Mouse (Mus musculus) neural tube, embryonic 14.5 days (tissue): ENCODE measurements around the gene BC004004. TPM values are rescaled to one million over a fixed set of nuclear protein-coding genes. Genes with fewer than 3 reads are reported as not detected.

Source experiments
- ATAC-seq: fragments of 200-750 bp; cut with Nextera tagmentation; 2 replicates; pipeline ENCODE4 v1.8.0; 2017; ENCODE audit warnings: low read depth, mild to moderate bottlenecking, moderate TSS enrichment, moderate library complexity
- H3K27ac ChIP-seq: fragments of 300-500 bp; sonication (generic); 2 replicates; pipeline ENCODE4 v1.5.1; 2014; ENCODE audit warnings: low read depth, mild to moderate bottlenecking, control low read depth, low read length, moderate library complexity, mixed read lengths
- H3K27me3 ChIP-seq: fragments of 300-500 bp; sonication (generic); 2 replicates; pipeline ENCODE4 v1.6.1; 2014; ENCODE audit warnings: low read length; ENCODE audit not compliant: control insufficient read depth, insufficient read depth
- H3K36me3 ChIP-seq: fragments of 300-500 bp; sonication (generic); 2 replicates; pipeline ENCODE4 v1.6.1; 2014; ENCODE audit warnings: low read length, mixed read lengths; ENCODE audit not compliant: control insufficient read depth, insufficient read depth
- H3K4me1 ChIP-seq: fragments of 300-500 bp; sonication (generic); 2 replicates; pipeline ENCODE4 v1.6.1; 2014; ENCODE audit warnings: low read length; ENCODE audit not compliant: control insufficient read depth, insufficient read depth
- H3K4me2 ChIP-seq: fragments of 300-500 bp; sonication (generic); 2 replicates; pipeline ENCODE4 v1.6.1; 2014; ENCODE audit warnings: mild to moderate bottlenecking, low read depth, low read length, control low read depth
- H3K4me3 ChIP-seq: fragments of 300-500 bp; sonication (generic); 2 replicates; pipeline ENCODE4 v1.5.1; 2014; ENCODE audit warnings: low read depth, low read length, control low read depth, mixed read lengths
- H3K9ac ChIP-seq: fragments of 300-500 bp; sonication (generic); replicated peaks from 2 replicates; pipeline ENCODE4 v1.6.1; 2014; ENCODE audit warnings: low read depth, mild to moderate bottlenecking, control low read depth, low read length, mixed read lengths
- H3K9me3 ChIP-seq: fragments of 300-500 bp; sonication (generic); 2 replicates; pipeline ENCODE4 v1.6.1; 2016; ENCODE audit warnings: low read length; ENCODE audit not compliant: control insufficient read depth
- WGBS: fragments of 180-500 bp; shearing (Covaris S2); extraction: QIAGEN DNeasy Blood & Tissue Kit; methylation state at CpG from one replicate; pipeline ENCODE4 v1.1.7; 2014; 5-methylcytosine and 5-hydroxymethylcytosine counted together
- polyA plus RNA-seq: library from polyadenylated mRNA; unstranded; fragments of >200 nt; fragmentation: Nextera tagmentation; extraction: Ambion mirVana; gene quantifications from 2 replicates; pipeline ENCODE4 v1.2.1, GENCODE M21; 2014

Gene BC004004
- polyA plus RNA-seq, 1 experiment from 2014 or later: 133 TPM

DNA sequence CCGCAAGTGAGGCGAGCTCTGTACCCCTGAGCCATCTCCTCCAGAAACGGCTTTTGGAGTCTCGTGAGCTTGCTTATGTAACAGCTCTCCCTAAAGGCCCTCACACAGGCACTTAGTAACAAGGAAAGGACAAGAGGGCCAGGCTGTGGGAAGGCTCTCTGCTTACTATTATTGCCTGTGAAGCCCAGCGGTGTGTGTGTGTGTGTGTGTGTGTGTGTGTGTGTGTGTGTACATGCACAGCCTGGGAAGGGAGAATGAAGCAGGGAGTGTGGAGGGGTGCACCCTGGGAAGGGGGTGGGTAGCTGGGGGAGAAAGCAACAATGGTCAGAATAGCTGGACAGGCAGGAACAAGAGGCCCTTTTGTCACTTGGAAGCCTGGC, 86.9 kb downstream of the BC004004 start:
- Histone ChIP-seq H3K4me1 (peaks cover 18% of the 10 kb centered on the region; the same call in 1 of the 2 replicates), H3K9ac (peak overlapping the region; percentile 35; the same call in 1 of the 2 replicates), H3K4me3 (no peak overlapping the region), H3K27ac (peak overlapping the region; percentile 95), H3K4me2 (no peak overlapping the region), H3K9me3 (no peaks in the 10 kb centered on the region), H3K36me3 (no peaks in the 10 kb centered on the region), H3K27me3 (no peaks in the 10 kb centered on the region)
- 7% methylated on average over 5 of the region's 5 CpGs for WGBS
- ATAC-seq: peak; percentile 59

DNA sequence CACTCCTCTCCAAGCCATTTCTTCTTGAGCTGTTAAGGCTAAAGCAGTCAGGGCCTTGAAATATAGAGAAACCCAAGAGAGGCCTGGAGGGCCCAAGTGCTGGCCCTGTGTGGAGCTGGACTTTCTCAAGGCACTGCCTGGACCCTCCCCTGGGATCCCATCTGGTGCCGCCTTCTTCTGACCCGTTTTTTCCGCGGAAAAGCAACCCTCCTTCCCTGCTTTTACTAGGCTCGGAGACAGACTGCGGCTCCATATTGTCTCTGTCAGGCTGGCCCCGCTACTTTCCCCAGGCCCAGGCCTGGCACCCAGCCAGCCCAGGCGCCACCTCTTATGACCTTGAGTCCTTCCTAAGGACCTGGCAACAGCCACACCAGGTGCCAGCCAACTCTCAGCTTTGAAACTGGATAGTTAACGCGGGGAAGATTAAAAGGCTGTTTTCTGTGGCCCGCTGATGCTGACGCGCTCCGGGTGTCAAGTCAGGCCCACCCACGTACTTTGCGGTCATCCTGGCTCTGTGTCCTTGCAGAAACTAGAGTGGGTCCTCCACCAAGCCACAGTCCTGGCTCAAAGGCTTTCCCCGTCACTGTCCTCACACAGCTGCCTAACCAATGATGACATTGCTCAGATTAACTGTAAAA, 87.4 kb downstream of the BC004004 start:
- Histone ChIP-seq H3K9me3 (no peaks in the 10 kb centered on the region), H3K27me3 (no peaks in the 10 kb centered on the region), H3K9ac (peak overlapping the region; percentile 35), H3K36me3 (no peaks in the 10 kb centered on the region), H3K4me1 (peaks cover 18% of the 10 kb centered on the region; the same call in 1 of the 2 replicates), H3K4me3 (peak overlapping the region; percentile 22; the same call in 1 of the 2 replicates), H3K4me2 (peak overlapping the region; percentile 46), H3K27ac (peak overlapping the region; percentile 95)
- WGBS: 7% methylated on average over 17 of the region's 17 CpGs
- peak; percentile 52; the same call in 1 of the 2 replicates for ATAC-seq

DNA sequence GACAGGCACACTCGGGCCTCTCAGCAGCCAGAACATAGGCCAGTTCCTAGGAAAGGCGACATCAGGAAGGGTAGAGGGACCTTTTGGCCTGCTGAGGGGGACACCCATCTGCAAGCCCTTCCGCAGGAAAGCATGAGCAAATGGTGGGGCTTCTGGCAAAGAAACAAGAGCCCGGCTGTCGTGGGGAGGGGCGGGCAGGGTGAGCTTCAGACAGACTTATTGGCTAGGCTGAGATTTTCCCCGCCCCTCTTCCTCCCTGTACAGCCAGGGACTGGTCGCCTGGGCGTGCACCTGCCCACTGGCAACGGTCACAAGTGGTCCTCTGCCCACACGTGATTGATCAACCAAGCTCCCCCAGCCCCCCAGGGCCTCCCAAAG, 87.9 kb downstream of the BC004004 start:
- H3K4me3 ChIP-seq: peak overlapping the region; percentile 22
- peak overlapping the region; percentile 46 for H3K4me2 ChIP-seq
- peak; percentile 97 for ATAC-seq
- 1% methylated on average over 9 of the region's 11 CpGs for WGBS
- peak overlapping the region; percentile 95 for H3K27ac ChIP-seq
- H3K9me3 ChIP-seq: no peaks in the 10 kb centered on the region
- peaks cover 18% of the 10 kb centered on the region; the same call in 1 of the 2 replicates for H3K4me1 ChIP-seq
- H3K36me3 ChIP-seq: no peaks in the 10 kb centered on the region
- no peaks in the 10 kb centered on the region for H3K27me3 ChIP-seq
- H3K9ac ChIP-seq: peak overlapping the region; percentile 35

DNA sequence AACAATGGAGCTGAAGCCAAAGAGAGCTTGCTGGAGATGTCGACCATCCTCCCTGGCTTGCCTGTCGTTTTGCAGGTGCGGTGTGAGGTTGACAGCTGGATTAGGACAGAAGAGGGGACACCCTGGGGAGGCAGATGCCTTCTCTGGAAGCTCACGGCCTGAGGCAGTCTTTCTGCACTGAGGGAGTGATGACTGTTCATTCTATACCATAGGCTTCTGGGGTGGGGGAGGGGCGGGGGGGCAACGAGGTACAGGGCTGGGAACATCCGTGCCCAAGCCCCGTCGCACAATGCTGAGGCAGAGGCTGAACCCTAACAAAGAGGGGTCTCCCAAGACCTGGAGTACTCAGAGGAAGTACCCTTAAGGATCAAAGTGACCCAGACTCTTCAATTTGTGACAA, 88.3 kb downstream of the BC004004 start:
- H3K9me3 ChIP-seq: no peaks in the 10 kb centered on the region
- ATAC-seq: peak; percentile 53
- peak overlapping the region; percentile 35 for H3K9ac ChIP-seq
- H3K27ac ChIP-seq: peak overlapping the region; percentile 95
- H3K4me1 ChIP-seq: peaks cover 18% of the 10 kb centered on the region; the same call in 1 of the 2 replicates
- WGBS: 2% methylated on average over 9 of the region's 9 CpGs
- H3K36me3 ChIP-seq: no peaks in the 10 kb centered on the region
- H3K4me3 ChIP-seq: peak overlapping the region; percentile 22
- H3K27me3 ChIP-seq: no peaks in the 10 kb centered on the region
- peak overlapping the region; percentile 46 for H3K4me2 ChIP-seq

DNA sequence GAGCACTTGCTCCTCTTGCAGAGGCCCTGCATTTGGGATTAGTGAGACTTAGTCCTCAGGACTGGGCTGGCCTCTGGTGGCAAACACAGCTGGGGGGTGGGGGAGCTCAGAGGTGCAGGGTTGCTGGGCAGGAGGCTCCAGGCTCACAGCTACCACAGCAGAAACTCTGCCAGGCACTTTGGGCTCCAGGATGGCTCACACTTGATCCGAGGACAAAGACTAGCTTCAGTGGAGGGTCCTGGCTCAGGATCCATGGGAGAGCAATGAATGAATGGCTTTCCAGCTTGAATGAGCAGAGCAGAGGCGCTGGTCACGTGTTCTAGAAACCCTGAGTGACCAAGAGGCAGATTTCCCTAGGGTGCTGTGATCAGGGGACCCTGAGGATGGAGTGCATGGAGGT, 90.3 kb downstream of the BC004004 start:
- H3K4me1 ChIP-seq: peaks cover 18% of the 10 kb centered on the region; the same call in 1 of the 2 replicates
- 75% methylated on average over 3 of the region's 3 CpGs for WGBS
- no peak for ATAC-seq
- no peaks in the 10 kb centered on the region for H3K9me3 ChIP-seq
- H3K27ac ChIP-seq: no peak overlapping the region
- H3K36me3 ChIP-seq: no peaks in the 10 kb centered on the region
- H3K4me2 ChIP-seq: no peak overlapping the region
- no peak overlapping the region for H3K9ac ChIP-seq
- H3K27me3 ChIP-seq: no peaks in the 10 kb centered on the region
- no peak overlapping the region for H3K4me3 ChIP-seq

DNA sequence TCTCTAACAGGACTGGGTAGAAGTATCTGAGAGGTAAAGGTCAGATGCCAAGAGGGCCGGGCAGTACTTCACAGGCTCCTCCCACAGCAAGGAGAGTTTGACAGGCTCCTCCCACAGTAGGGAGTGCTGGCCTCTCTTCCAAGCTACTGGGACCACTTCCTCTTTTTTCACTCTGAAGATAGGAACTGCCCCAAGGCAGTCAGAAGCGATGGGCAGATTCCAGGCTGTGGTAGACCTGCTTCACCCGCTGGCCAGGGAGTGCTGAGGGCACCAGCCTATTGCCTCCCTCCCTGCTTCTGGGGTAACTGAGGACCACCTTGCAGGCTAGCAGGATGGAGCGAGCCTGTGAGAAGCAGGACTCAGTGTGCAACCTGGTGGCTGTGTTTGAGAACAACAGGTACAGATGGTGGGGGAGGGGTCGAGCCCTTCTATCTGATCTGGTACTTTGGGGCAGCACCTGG, 92.2 kb downstream of the BC004004 start, which contains the start of gene Fgd2:
Fgd2 (plus strand) TSS at position 154 of the 461 bp plus-strand sequence.
- no peaks in the 10 kb centered on the region for H3K27me3 ChIP-seq
- no peak for ATAC-seq
- no peaks in the 10 kb centered on the region for H3K36me3 ChIP-seq
- H3K27ac ChIP-seq: no peak within 1 kb of the TSS
- H3K9me3 ChIP-seq: no peaks in the 10 kb centered on the region
- H3K4me3 ChIP-seq: no peak within 1 kb of the TSS
- H3K9ac ChIP-seq: no peak within 1 kb of the TSS
- 22% methylated on average over 5 of the region's 5 CpGs for WGBS
- no peak within 1 kb of the TSS for H3K4me2 ChIP-seq
- peaks cover 11% of the 10 kb centered on the region; the same call in 1 of the 2 replicates for H3K4me1 ChIP-seq

DNA sequence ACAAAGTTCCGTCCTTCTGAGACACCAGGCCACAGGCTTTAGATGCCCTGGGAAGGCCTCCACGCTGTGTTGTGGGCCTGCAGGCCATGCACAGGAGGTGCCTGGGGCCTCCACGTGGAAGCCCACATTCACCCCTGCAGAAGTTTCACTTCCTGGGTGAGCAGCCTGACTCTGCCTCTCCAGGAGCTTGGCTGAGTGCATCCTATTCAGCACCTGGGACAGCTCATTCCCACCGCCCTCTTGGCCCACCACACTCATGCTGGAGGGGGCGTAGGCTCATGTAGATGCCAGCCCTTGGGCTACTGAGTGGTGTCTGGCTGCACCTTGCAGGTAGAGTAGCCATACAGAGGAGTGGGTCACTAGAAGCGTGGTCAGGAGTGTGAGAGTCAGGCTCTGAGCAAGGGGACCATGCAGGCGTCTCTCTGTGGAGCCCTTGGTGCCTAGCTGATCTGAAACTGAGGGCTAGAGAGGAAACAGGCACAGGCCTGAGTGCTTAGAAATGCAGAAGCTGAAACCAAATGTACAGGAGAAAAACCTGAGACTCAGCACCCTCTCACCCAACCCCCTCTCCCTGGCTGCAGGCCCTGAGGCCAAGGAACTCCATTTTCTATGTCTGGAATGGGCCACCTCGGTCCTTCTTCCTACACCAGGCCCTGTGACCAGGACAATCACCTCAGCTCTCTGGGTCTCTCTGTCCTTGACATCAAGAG, 93.5 kb downstream of the BC004004 start:
- H3K4me3 ChIP-seq: no peak overlapping the region
- H3K27me3 ChIP-seq: no peaks in the 10 kb centered on the region
- H3K27ac ChIP-seq: no peak overlapping the region
- H3K4me1 ChIP-seq: peaks cover 1% of the 10 kb centered on the region; the same call in 1 of the 2 replicates
- no peaks in the 10 kb centered on the region for H3K36me3 ChIP-seq
- WGBS: 56% methylated on average over 8 of the region's 8 CpGs
- no peak overlapping the region for H3K9ac ChIP-seq
- no peak overlapping the region for H3K4me2 ChIP-seq
- H3K9me3 ChIP-seq: no peaks in the 10 kb centered on the region
- no peak for ATAC-seq

DNA sequence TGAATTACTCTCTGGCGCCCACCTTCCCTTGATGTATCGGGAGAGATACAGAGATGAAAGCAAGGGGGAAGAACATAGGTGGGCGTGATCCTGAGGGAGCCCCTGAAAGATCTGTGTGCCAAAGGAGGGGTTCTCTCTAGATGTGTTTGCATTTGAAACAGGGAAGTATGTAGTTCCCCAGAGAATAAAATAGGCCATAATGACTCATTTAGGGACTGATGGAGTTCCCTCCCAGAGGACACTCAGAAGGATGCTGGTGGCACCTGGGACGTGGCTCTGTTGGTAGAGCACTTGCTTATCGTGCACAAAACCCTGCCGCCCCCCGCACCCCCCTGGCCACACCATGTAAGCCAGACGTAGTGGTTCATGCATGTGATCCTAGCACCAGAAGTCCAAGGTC, 94.5 kb downstream of the BC004004 start:
- Histone ChIP-seq H3K4me3 (no peak overlapping the region), H3K9ac (no peak overlapping the region), H3K4me1 (no peaks in the 10 kb centered on the region), H3K27ac (no peak overlapping the region), H3K27me3 (no peaks in the 10 kb centered on the region), H3K36me3 (no peaks in the 10 kb centered on the region), H3K4me2 (no peak overlapping the region), H3K9me3 (no peaks in the 10 kb centered on the region)
- 77% methylated on average over 8 of the region's 8 CpGs for WGBS
- ATAC-seq: no peak
